Mouse (Mus musculus) E14TG2a.4 (cell line): Measurements from ENCODE around the gene Kcnn3.

Experiments
- H3K27me3 ChIP-seq: 2 replicates; pipeline ENCODE4 v1.6.1; 2014; ENCODE audit warnings: low read length, control low read depth; ENCODE audit not compliant: insufficient read depth
- H3K36me3 ChIP-seq: 2 replicates; pipeline ENCODE4 v1.6.1; 2014; ENCODE audit warnings: low read length, control low read depth; ENCODE audit not compliant: insufficient read depth
- H3K4me1 ChIP-seq: replicated peaks from 2 replicates; pipeline ENCODE4 v1.6.1; 2014; ENCODE audit warnings: low read depth, low read length, control low read depth
- H3K4me3 ChIP-seq: replicated peaks from 2 replicates; pipeline ENCODE4 v1.5.1; 2014; ENCODE audit warnings: mild to moderate bottlenecking, low read length
- H3K9me3 ChIP-seq: 2 replicates; pipeline ENCODE4 v1.6.1; 2014; ENCODE audit warnings: low read length, control low read depth
- CTCF ChIP-seq: conservative IDR thresholded peaks from 2 replicates; pipeline ENCODE4 v1.5.1; 2014; ENCODE audit warnings: low read length
- NANOG ChIP-seq: IDR thresholded peaks from 2 replicates; pipeline ENCODE4 v1.6.1; 2014; ENCODE audit warnings: borderline replicate concordance, low read length, mixed read lengths
- POU5F1 ChIP-seq: IDR thresholded peaks from 2 replicates; pipeline ENCODE4 v1.6.1; 2014; ENCODE audit warnings: low read length, borderline replicate concordance

Kcnn3 gene

GRCm38 (mm10) chr3:89486916-89487702, 32.9 kb upstream of the Kcnn3 start:
- H3K36me3 ChIP-seq = no peaks in the 10 kb centered on the region
- peaks cover 28% of the 10 kb centered on the region for H3K4me1 ChIP-seq
- H3K27me3 ChIP-seq = peaks cover 18% of the 10 kb centered on the region
- no peaks in the 10 kb centered on the region for H3K9me3 ChIP-seq
- no peak overlapping the region for H3K4me3 ChIP-seq
- TF ChIP-seq CTCF = no peak
- TF ChIP-seq POU5F1 = no peak
- TF ChIP-seq NANOG = no peak

- H3K27me3 ChIP-seq = peaks cover 22% of the 10 kb centered on the region
- H3K9me3 ChIP-seq = no peaks in the 10 kb centered on the region
- no peak overlapping the region for H3K4me3 ChIP-seq
- no peak for TF ChIP-seq POU5F1
- TF ChIP-seq CTCF = no peak
- TF ChIP-seq NANOG = no peak
- no peaks in the 10 kb centered on the region for H3K36me3 ChIP-seq
- H3K4me1 ChIP-seq = peaks cover 26% of the 10 kb centered on the region
These were observed 29.2 kb upstream of the Kcnn3 start for GRCm38 (mm10) chr3:89490790-89491189.

- Histone ChIP-seq H3K36me3 (no peaks in the 10 kb centered on the region), H3K9me3 (no peaks in the 10 kb centered on the region), H3K4me3 (no peak overlapping the region), H3K27me3 (peaks cover 22% of the 10 kb centered on the region), H3K4me1 (peaks cover 26% of the 10 kb centered on the region)
- no peak for TF ChIP-seq CTCF
- TF ChIP-seq POU5F1 = no peak
- TF ChIP-seq NANOG = no peak
These were observed 28.4 kb upstream of the Kcnn3 start for GRCm38 (mm10) chr3:89491559-89491958.

GRCm38 (mm10) chr3:89492701-89493151, 27.2 kb upstream of the Kcnn3 start:
- no peaks in the 10 kb centered on the region for H3K36me3 ChIP-seq
- H3K4me3 ChIP-seq = no peak overlapping the region
- H3K9me3 ChIP-seq = no peaks in the 10 kb centered on the region
- H3K27me3 ChIP-seq = 0 out of 2 replicates have a peak, but pooled peaks cover 12% of the 10 kb centered on the region
- H3K4me1 ChIP-seq = peaks cover 26% of the 10 kb centered on the region
- TF ChIP-seq POU5F1 = no peak
- TF ChIP-seq CTCF = no peak
- no peak for TF ChIP-seq NANOG

- Histone ChIP-seq H3K36me3 (no peaks in the 10 kb centered on the region), H3K9me3 (no peaks in the 10 kb centered on the region), H3K4me1 (peaks cover 24% of the 10 kb centered on the region), H3K4me3 (no peak overlapping the region), H3K27me3 (0 out of 2 replicates have a peak, but pooled peaks cover 4% of the 10 kb centered on the region)
- TF ChIP-seq POU5F1 = no peak
- TF ChIP-seq NANOG = no peak
- peak; percentile 79 for TF ChIP-seq CTCF
These were observed 25.3 kb upstream of the Kcnn3 start for GRCm38 (mm10) chr3:89494630-89495029.

- H3K4me3 ChIP-seq = no peak overlapping the region
- peaks cover 10% of the 10 kb centered on the region for H3K4me1 ChIP-seq
- H3K36me3 ChIP-seq = no peaks in the 10 kb centered on the region
- no peaks in the 10 kb centered on the region for H3K9me3 ChIP-seq
- H3K27me3 ChIP-seq = 0 out of 2 replicates have a peak, but pooled peaks cover 4% of the 10 kb centered on the region
- TF ChIP-seq CTCF (peak; percentile 45), POU5F1 (no peak), NANOG (no peak)
These were observed 23.6 kb upstream of the Kcnn3 start for GRCm38 (mm10) chr3:89496366-89496765.

GRCm38 (mm10) chr3:89499696-89500095, 20.3 kb upstream of the Kcnn3 start:
- Histone ChIP-seq H3K9me3 (no peaks in the 10 kb centered on the region), H3K36me3 (no peaks in the 10 kb centered on the region), H3K4me3 (no peak overlapping the region), H3K4me1 (peaks cover 15% of the 10 kb centered on the region), H3K27me3 (peaks cover 11% of the 10 kb centered on the region)
- no peak for TF ChIP-seq POU5F1
- no peak for TF ChIP-seq NANOG
- TF ChIP-seq CTCF = no peak

- TF ChIP-seq NANOG = no peak
- TF ChIP-seq POU5F1 = no peak
- peak; percentile 40 for TF ChIP-seq CTCF
- Histone ChIP-seq H3K36me3 (no peaks in the 10 kb centered on the region), H3K4me3 (no peak overlapping the region), H3K9me3 (no peaks in the 10 kb centered on the region), H3K4me1 (peaks cover 11% of the 10 kb centered on the region), H3K27me3 (peaks cover 17% of the 10 kb centered on the region)
These were observed 18.5 kb upstream of the Kcnn3 start for GRCm38 (mm10) chr3:89501486-89501885.

GRCm38 (mm10) chr3:89502551-89502950, 17.4 kb upstream of the Kcnn3 start:
- Histone ChIP-seq H3K36me3 (no peaks in the 10 kb centered on the region), H3K4me3 (no peak overlapping the region), H3K4me1 (peaks cover 11% of the 10 kb centered on the region), H3K27me3 (peaks cover 27% of the 10 kb centered on the region), H3K9me3 (no peaks in the 10 kb centered on the region)
- TF ChIP-seq NANOG = no peak
- no peak for TF ChIP-seq POU5F1
- TF ChIP-seq CTCF = no peak
